Mouse (Mus musculus): ENCODE measurements around the gene Orm2.
A peak's percentile ranks its signal among the peaks of the same experiment; 100 is the strongest.

- TF ChIP-seq CTCF (IDR thresholded peaks at IDR 0.05; ENCODE audit: extremely low read depth, insufficient read depth, insufficient read length, insufficient replicate concordance), result peak; percentile 12; the same call in 1 of the 2 replicates
- no peak for TF ChIP-seq POLR2A (IDR thresholded peaks at IDR 0.05; ENCODE audit: low read depth, low read length)
These were observed 15.2 kb downstream of the Orm2 start for GRCm38 (mm10) chr4:63377483-63377882.
